Mouse (Mus musculus) forebrain, postnatal 0 days (tissue): ENCODE measurements around the gene Ddx54. TPM values are rescaled to one million over a fixed set of nuclear protein-coding genes. Genes with fewer than 3 reads are reported as not detected.

Experiments used
- ATAC-seq: fragments of 200-750 bp; cut with Nextera tagmentation; 2 replicates; pipeline ENCODE4 v1.8.0; 2017; ENCODE audit warnings: mild to moderate bottlenecking, moderate library complexity
- DNase-seq: peaks from one replicate; pipeline ENCODE4 v3.0.0-alpha.2; 2015
- H3K27ac ChIP-seq: fragments of 300-500 bp; sonication (generic); 2 replicates; pipeline ENCODE4 v1.5.1; 2014; ENCODE audit warnings: low read depth, mild to moderate bottlenecking, antibody characterized with exemption, low read length, moderate library complexity, mixed read lengths
- H3K27me3 ChIP-seq: fragments of 300-500 bp; sonication (generic); 2 replicates; pipeline ENCODE4 v1.6.1; 2014; ENCODE audit warnings: mild to moderate bottlenecking, low read length, mixed read lengths; ENCODE audit not compliant: insufficient read depth
- H3K36me3 ChIP-seq: fragments of 300-500 bp; sonication (generic); 2 replicates; pipeline ENCODE4 v1.6.1; 2014; ENCODE audit warnings: mild to moderate bottlenecking, moderate library complexity; ENCODE audit not compliant: insufficient read depth
- H3K4me1 ChIP-seq: fragments of 300-500 bp; sonication (generic); 2 replicates; pipeline ENCODE4 v1.6.1; 2014; ENCODE audit warnings: antibody characterized with exemption; ENCODE audit not compliant: insufficient read depth
- H3K4me2 ChIP-seq: fragments of 300-500 bp; sonication (generic); 2 replicates; pipeline ENCODE4 v1.6.1; 2014; ENCODE audit warnings: low read depth, mild to moderate bottlenecking, moderate library complexity
- H3K4me3 ChIP-seq: fragments of 300-500 bp; sonication (generic); 2 replicates; pipeline ENCODE4 v1.5.1; 2014; ENCODE audit warnings: low read depth, low read length, mixed read lengths
- H3K9ac ChIP-seq: fragments of 300-500 bp; sonication (generic); 2 replicates; pipeline ENCODE4 v1.6.1; 2014; ENCODE audit warnings: mild to moderate bottlenecking
- H3K9me3 ChIP-seq: fragments of 300-500 bp; sonication (generic); 2 replicates; pipeline ENCODE4 v1.6.1; 2016; ENCODE audit warnings: low read length
- CTCF ChIP-seq: sonication (generic); IDR thresholded peaks from 2 replicates; pipeline ENCODE4 v1.5.1; 2016; ENCODE audit warnings: antibody characterized with exemption, control low read depth, low read depth
- WGBS: fragments of 180-500 bp; shearing (Covaris S2); extraction: QIAGEN DNeasy Blood & Tissue Kit; methylation state at CpG from one replicate; pipeline ENCODE4 v1.1.7; 2014; 5-methylcytosine and 5-hydroxymethylcytosine counted together
- polyA plus RNA-seq: library from polyadenylated mRNA; unstranded; fragments of >200 nt; fragmentation: Nextera tagmentation; extraction: Ambion mirVana; gene quantifications from 2 replicates; pipeline ENCODE4 v1.2.1, GENCODE M21; 2015
- total RNA-seq: library from RNA; depleted of rRNA; stranded (reverse); fragments of >200 nt; gene quantifications from 2 replicates; pipeline ENCODE4 v1.2.3, GENCODE M21; 2014

Ddx54 gene
- total and polyA plus RNA-seq, 2 experiments from 2014 or later: 40.0 to 46.0 TPM

DNA sequence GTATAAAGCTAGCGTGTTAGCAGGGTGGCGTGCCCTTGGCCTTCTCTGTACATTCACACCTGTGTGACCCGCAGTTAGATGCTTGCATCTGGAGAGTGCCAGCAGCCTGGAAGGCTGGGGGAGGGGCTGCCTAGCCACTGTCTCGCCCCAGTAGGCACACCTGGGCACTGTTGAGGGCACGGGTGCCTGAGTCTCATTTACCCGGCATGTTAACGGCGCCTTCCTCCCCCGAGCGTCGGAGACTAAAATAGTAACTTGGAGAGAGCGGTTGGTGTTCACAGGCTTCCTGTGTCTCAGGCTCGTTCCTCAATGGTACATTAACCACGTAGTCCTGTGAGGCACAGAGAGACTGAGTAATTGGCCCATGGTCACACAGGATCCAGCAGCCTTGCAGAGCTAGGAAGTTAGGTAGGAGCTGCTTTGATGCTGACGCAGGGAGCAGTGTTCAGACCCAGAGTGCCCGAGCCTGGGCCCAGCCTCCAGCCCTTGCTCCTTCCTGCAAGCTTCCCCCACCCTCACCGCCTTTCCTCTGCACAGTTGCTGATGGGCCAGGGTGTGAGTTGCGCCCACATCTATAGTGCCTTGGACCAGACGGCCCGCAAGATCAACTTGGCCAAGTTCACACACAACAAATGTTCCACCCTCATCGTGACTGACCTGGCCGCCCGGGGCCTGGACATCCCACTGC, 8.7 kb downstream of the Ddx54 start:
- ATAC-seq (0 out of 2 replicates have a peak, but pooled peaks have one; percentile 7), DNase-seq (no peak)
- Histone ChIP-seq H3K27me3 (no peaks in the 10 kb centered on the region), H3K36me3 (peaks cover 72% of the 10 kb centered on the region), H3K4me2 (no peak overlapping the region), H3K9ac (no peak overlapping the region), H3K4me3 (no peak overlapping the region), H3K9me3 (no peaks in the 10 kb centered on the region), H3K27ac (no peak overlapping the region), H3K4me1 (no peaks in the 10 kb centered on the region)
- TF ChIP-seq CTCF: no peak
- whole genome bisulfite sequencing: 84% methylated on average over 23 of the region's 23 CpGs

- Histone ChIP-seq H3K9ac (no peak overlapping the region), H3K27me3 (no peaks in the 10 kb centered on the region), H3K4me2 (no peak overlapping the region), H3K36me3 (peaks cover 78% of the 10 kb centered on the region), H3K4me3 (no peak overlapping the region), H3K9me3 (no peaks in the 10 kb centered on the region), H3K4me1 (no peaks in the 10 kb centered on the region), H3K27ac (no peak overlapping the region)
- ATAC-seq (peak; percentile 28; the same call in 1 of the 2 replicates), DNase-seq (peak; percentile 41)
- 68% methylated on average over 10 of the region's 10 CpGs for WGBS
- no peak for TF ChIP-seq CTCF
These were observed 9.3 kb downstream of the Ddx54 start for GRCm38 (mm10) chr5:120621846-120622197.

DNA sequence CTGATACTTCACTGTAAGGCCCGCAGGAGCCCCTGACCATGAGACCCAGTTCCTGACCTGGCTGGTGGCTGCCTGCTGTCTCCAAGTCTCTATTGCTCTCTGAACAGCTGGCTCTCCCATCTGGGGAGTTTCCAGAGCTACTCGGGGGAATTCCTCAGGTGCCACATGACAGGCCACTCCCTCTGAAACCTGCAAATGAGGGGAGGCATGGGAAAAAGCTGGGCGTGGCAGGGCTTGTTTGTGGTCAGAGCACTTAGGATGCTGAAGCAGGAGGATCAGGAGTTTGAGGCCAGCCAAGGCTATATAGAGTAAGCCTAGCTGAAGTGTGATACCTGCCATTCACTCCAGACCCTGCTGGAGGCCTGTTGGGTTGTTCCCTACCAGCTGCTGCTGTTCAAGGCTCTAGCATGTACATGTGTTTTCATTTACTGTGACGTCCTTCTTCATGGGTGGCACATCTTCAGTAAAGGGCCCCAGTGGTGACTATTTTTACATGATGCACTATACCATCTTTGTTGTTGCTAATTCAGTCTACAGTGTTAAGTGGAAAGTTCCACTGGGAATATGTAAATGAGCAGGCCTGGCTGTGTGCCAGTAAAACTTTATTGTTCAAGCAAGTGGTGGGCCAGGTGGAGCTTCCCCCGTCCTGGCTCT, 9.8 kb downstream of the Ddx54 start:
- 55% methylated on average over 5 of the region's 5 CpGs for WGBS
- Histone ChIP-seq H3K9ac (no peak overlapping the region), H3K27ac (no peak overlapping the region), H3K4me2 (no peak overlapping the region), H3K4me3 (no peak overlapping the region), H3K27me3 (no peaks in the 10 kb centered on the region), H3K9me3 (no peaks in the 10 kb centered on the region), H3K4me1 (no peaks in the 10 kb centered on the region), H3K36me3 (peaks cover 83% of the 10 kb centered on the region)
- peak; percentile 32 for DNase-seq
- ATAC-seq: no peak
- no peak for TF ChIP-seq CTCF

GRCm38 (mm10) chr5:120624427-120624826, 11.9 kb downstream of the Ddx54 start:
- Histone ChIP-seq H3K9ac (no peak overlapping the region), H3K4me2 (no peak overlapping the region), H3K27ac (no peak overlapping the region), H3K36me3 (peaks cover 72% of the 10 kb centered on the region), H3K4me3 (no peak overlapping the region), H3K9me3 (no peaks in the 10 kb centered on the region), H3K4me1 (no peaks in the 10 kb centered on the region), H3K27me3 (no peaks in the 10 kb centered on the region)
- DNase-seq (no peak), ATAC-seq (no peak)
- WGBS: 84% methylated on average over 10 of the region's 10 CpGs
- no peak for TF ChIP-seq CTCF

GRCm38 (mm10) chr5:120626399-120626798, 13.9 kb downstream of the Ddx54 start:
- H3K9me3 ChIP-seq: no peaks in the 10 kb centered on the region
- no peak overlapping the region for H3K4me3 ChIP-seq
- no peak overlapping the region for H3K4me2 ChIP-seq
- peaks cover 53% of the 10 kb centered on the region for H3K36me3 ChIP-seq
- WGBS: 24% methylated on average over 19 of the region's 19 CpGs
- no peak overlapping the region for H3K9ac ChIP-seq
- no peak for TF ChIP-seq CTCF
- no peak overlapping the region for H3K27ac ChIP-seq
- ATAC-seq: peak; percentile 37; the same call in 1 of the 2 replicates
- H3K27me3 ChIP-seq: no peaks in the 10 kb centered on the region
- H3K4me1 ChIP-seq: no peaks in the 10 kb centered on the region
- DNase-seq: no peak

DNA sequence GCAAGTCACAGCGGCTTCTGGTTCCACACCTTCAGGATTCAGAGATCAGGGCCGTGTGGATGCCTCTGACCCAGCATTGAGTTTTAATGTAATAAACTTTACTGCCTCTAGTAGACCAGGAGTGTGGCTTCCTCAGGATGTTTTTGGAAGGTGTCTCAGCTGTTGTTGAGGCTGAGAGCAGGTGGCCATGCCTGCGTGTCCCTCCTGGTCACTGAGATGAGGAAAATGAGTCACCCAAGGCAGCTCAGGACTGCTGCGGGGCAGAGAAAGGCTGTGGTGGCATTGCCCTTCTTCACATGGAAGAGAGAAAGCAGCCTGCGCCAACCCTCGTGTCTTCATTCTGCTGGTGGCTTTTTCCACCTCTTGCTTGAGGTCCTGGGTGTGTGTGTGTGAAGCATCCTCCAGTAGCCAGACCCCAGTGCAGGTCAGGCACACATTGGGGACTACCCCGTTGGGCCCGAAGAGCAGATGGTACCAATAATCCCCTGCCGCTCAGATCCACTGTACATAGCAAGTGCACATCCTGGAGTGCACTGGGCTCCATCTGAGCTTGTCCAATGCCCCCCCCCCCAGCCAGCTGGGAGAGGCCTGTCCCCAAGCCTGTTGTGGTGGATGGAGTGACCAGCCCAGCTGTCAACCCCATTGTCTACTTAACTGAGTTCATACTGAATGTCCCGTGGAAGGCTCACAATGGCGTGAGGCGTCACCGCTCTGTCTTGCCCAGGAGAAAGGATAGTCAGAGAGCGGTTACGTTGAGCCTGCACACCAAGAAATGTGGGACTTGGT, 15.2 kb downstream of the Ddx54 start:
- Histone ChIP-seq H3K4me1 (no peaks in the 10 kb centered on the region), H3K9ac (no peak overlapping the region)
- 84% methylated on average over 15 of the region's 15 CpGs for WGBS

GRCm38 (mm10) chr5:120628624-120629023, 16.1 kb downstream of the Ddx54 start:
- Histone ChIP-seq H3K36me3 (peaks cover 40% of the 10 kb centered on the region), H3K4me2 (no peak overlapping the region), H3K27ac (no peak overlapping the region), H3K4me1 (no peaks in the 10 kb centered on the region), H3K9ac (no peak overlapping the region), H3K27me3 (no peaks in the 10 kb centered on the region), H3K9me3 (no peaks in the 10 kb centered on the region), H3K4me3 (no peak overlapping the region)
- TF ChIP-seq CTCF: no peak
- 44% methylated on average over 7 of the region's 7 CpGs for WGBS
- ATAC-seq: no peak
- DNase-seq: no peak

More for the DNA sequence above, 15.2 kb downstream of the Ddx54 start:
- TF ChIP-seq CTCF: no peak
- Histone ChIP-seq H3K4me2 (no peak overlapping the region), H3K9me3 (no peaks in the 10 kb centered on the region), H3K4me3 (no peak overlapping the region), H3K27me3 (no peaks in the 10 kb centered on the region), H3K27ac (no peak overlapping the region), H3K36me3 (peaks cover 43% of the 10 kb centered on the region)
- DNase-seq: no peak
- ATAC-seq: no peak
